Mouse (Mus musculus) heart, adult 8-10 months (tissue): ENCODE results near the gene Tyr. TPM values are rescaled to one million over a fixed set of nuclear protein-coding genes. Genes with fewer than 3 reads are reported as not detected.
"Not testable (repeated sequence)": the region's sequence is repeated elsewhere in the genome, so short reads cannot be mapped to it uniquely, and the experiment has no call there.

Experiments used
- DNase-seq: peaks from one replicate; pipeline ENCODE4 v3.0.0; 2022; ENCODE audit warnings: low spot score
- total RNA-seq, 4 experiments: library from RNA; stranded (reverse); gene quantifications; 2 replicates each; pipeline ENCODE4 v1.2.4; 2022

The Tyr gene
- total RNA-seq = not detected

DNA sequence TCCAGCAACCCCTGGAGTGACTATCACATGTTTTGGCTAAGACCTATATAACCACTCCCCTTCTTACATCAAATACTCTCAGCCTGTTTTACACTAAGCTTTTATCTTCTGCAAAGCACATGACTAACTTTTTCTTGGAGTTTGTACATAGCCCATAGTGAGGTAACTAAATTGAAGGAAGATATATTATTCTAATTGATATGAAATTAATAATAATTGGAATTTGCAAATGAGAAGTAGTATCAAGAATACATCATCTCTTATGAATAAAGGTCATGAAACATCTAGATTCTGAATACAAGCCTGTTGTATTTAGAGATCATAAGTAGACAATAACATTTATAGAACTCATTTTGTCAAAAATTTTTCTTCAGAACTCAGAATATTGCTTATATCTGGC is at the start of gene Tyr:
Gene Tyr (minus strand): TSS at position 101 of the 400 bp plus-strand sequence.
- no peak for DNase-seq

DNA sequence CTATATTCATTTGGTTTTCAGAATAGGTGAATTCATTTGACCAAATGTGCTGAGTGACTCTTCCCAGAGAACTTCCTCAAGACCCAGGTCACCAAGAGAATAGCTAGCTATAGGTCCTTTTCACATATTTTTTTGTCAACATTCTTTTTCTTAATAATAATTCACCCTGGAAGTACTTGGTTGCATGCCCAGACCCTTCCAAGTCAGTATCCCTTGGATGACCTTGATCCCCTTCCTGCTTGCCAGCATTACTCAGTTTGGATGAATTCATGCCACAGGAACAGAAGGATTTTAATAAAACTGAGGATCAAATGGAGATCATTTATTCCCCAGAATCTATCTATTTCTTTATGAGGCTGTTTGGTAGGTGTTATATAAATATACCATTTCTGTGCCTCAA is 45.7 kb upstream of the Tyr start:
- DNase-seq = no peak

DNA sequence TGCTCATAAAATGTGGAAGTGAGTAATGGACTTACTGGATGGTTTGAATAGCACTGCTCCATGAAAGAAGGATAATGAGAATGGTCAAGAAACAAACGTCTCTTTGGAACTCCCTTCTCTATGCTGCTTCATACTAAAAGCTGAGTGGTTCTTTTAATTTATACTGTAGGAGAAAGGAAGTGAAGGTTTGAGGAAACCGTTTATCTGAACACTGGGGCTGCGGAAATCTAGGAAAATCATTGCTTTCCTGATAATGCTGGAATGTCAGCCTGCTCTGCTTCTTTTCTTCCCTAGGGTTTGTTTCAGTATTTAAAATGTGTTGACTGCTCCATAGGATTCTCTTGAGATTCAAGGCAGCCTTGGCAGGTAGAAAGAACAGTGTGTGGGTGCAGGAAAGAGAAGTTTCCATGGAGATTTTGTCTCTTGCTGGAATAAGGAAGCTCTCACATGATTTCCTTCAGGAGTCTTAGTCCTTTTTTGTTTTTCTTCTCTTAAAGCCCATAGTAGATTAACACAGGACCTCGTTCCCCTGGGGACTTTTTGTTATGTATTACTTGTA is 891 bp upstream of the Tyr start:
- no peak for DNase-seq

DNA sequence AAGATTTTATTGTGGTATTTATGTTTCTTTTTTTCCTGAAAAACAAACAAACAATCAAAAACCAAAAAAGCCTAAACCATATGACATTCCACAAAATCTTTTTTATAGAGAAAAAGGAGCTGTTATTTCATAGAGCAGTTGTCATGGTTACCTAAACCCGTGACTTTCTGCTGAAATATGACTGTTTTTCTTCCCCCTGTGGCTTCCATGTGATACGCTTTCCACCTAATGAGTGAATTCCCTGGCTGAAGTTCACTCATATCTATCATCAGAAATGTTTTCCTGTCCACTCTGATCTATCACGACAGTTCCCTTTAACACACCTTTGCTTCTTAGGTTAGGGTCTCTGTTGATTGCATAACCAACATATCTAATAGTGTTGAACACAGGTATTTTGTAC is 5.3 kb downstream of the Tyr start:
- DNase-seq = no peak

DNA sequence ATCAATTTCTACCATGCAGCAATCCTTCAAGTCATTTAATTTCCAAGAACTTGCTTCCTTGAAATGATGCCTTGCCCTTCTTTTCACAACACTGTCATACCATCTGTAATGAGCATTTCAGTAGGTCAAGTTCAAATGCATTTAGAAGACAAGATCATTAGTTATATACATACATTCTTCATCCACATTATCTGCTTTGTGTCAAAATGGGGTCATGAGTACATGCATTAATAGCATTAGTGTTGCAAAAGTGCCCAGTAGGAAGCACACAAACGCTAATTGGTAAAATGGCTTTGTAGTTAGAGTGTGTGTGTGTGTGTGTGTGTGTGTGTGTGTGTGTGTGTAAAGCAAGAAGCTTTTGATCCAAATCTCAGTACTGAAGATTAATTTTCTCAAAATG is 80.0 kb downstream of the Tyr start:
- no peak for DNase-seq

DNA sequence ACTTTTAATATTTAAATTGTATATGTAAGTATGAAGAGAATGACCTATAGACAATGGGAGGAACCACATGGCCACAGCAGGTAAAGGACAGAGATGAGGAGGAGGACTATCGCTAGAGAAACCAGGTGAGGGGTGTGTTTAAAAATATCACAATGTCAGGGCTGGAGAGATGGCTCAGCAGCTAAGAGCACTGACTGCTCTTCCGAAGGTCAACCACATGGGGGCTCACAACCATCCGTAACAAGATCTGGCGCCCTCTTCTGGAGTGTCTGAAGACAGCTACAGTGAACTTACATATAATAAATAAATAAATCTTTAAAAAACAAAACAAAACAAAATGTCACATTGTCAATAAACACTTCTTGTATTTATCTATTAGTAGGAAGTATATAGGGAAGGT is 81.9 kb downstream of the Tyr start:
- not testable (repeated sequence) for DNase-seq

DNA sequence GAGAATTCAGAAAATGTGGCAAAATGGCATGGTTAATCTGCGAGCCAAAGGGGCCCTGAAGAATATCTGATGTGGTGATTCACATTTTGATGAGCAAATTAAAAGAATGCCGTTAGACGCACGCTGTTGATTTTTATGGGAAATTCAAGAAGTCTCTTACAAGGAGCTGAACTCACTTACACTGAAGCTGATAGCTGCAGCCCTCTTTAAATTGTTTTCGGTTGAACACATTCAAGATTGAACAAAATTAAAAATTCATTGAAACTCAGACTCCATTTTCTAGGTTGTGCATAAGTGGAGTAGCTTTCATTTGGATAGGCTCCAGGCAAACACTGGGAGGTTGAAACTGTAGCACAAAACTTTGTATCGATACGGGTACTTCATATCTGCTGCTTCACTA is 96.3 kb downstream of the Tyr start:
- DNase-seq = no peak

DNA sequence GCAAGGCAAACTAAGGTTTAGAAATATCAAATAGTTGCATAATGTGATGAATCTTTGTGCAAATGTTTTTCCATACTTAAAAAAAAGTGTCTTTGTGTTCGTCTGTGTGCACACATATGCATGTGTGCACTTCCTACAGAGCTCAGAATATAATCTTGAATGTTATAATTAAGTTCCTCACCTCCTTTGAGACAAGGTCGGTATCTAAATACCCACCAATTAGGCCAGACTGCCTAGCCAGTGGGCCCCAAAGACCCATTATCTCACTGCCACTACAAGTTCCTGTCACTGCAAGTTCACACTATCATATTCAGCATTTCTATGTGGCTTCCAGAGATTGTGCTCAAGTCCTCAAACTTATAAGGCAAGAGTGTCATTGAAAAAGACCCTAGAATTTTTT is 118.4 kb downstream of the Tyr start:
- DNase-seq = no peak

Other genes starting within 250 kb of the Tyr start
- 1 to 10 TPM in 1 of 4 experiments, under 1 TPM in 3; 0.66 to 1.6 (median 0.86) TPM for gene Nox4, start 247.4 kb downstream of the Tyr start, total RNA-seq
- not detected for gene Grm5, start 90.7 kb upstream of the Tyr start, total RNA-seq